In genomic region chr2:117263786-117264408, GRCm38 (mm10) we compare ENCODE assay signal across 9 mouse cellular contexts. TPM values are rescaled to one million over a fixed set of nuclear protein-coding genes. Genes with fewer than 3 reads are reported as not detected.
A peak's percentile ranks its signal among the peaks of the same experiment; 100 is the strongest.
DNase-seq lines count a peak whose midpoint lies in the region; ATAC-seq and TF ChIP-seq lines count a peak whose summit lies in the region.
"Had no signal": no experiment of that assay in that cellular context is flagged by ENCODE, and none has a peak within 500 bp of the region (broad histone marks: within the 10 kb centered on the region; RNA-seq: fewer than 3 reads in every experiment).

No protein-coding gene starts in this region.

- H3K4me3 ChIP-seq in ES-E14 (ENCODE audit: insufficient read depth in 1 of 2, low read depth in 1 of 2, low read length in 2 of 2, poor library complexity in 1 of 2, severe bottlenecking in 1 of 2) = no peak overlapping the region
- H3K4me3 ChIP-seq in lung, postnatal 0 days (ENCODE audit: low read depth, low read length) = no peak overlapping the region
- H3K4me3 ChIP-seq: limb, embryonic 12.5 days had no signal

- no peak for TF ChIP-seq POLR2A in brain, embryonic 14.5 days (IDR thresholded peaks at IDR 0.05; ENCODE audit: borderline replicate concordance, extremely low read depth, insufficient read depth, insufficient read length, poor library complexity, severe bottlenecking)

- no peak overlapping the region for H3K27ac ChIP-seq in ES-E14 (ENCODE audit: insufficient read depth, low read depth, low read length, poor library complexity, severe bottlenecking)
- no peak overlapping the region for H3K27ac ChIP-seq in lung, postnatal 0 days (ENCODE audit: low read length)
- H3K27ac ChIP-seq: limb, embryonic 12.5 days had no signal

- in situ Hi-C loops in ES-E14 (cut with MboI; ENCODE audit: low sequenced_read_pairs in 2 of 2, unreplicated experiment in 2 of 2) = loop anchor here in 1 of 2 experiments (25.0 kb wide), 1 partner anchor 173 kb away; no protein-coding TSS in a partner anchor

- H3K36me3 ChIP-seq in ES-E14 (ENCODE audit: control insufficient read depth, insufficient read depth, low read length, poor library complexity, severe bottlenecking) = peaks cover 12% of the 10 kb centered on the region
- peaks cover 8% of the 10 kb centered on the region; the same call in 1 of the 2 replicates for H3K36me3 ChIP-seq in lung, postnatal 0 days (ENCODE audit: insufficient read depth, low read length)

- no peak for TF ChIP-seq EP300 in lung, postnatal 0 days (IDR thresholded peaks at IDR 0.05)

- no peak overlapping the region for H3K9ac ChIP-seq in ES-E14 (ENCODE audit: insufficient read depth, low read depth, low read length, poor library complexity, severe bottlenecking)
- H3K9ac ChIP-seq in lung, postnatal 0 days (replicated peaks; ENCODE audit: low read depth) = no peak overlapping the region
- H3K9ac ChIP-seq: limb, embryonic 12.5 days had no signal

- peak; percentile 80 for ATAC-seq in erythroid progenitor cell, adult 5-6 weeks (replicated peaks; ENCODE audit: low FRiP score, poor library complexity, severe bottlenecking)
- peak; percentile 44; the same call in 1 of the 2 replicates for ATAC-seq in lung, postnatal 0 days

- intact Hi-C loops in heart, postnatal 14 days (cut with DNase I) = loop anchor here (2.0 kb wide), 1 partner anchor 175 kb away; no protein-coding TSS in a partner anchor

- H3K4me2 ChIP-seq in lung, postnatal 0 days (replicated peaks; ENCODE audit: low read depth, low read length) = no peak overlapping the region
- H3K4me2 ChIP-seq: limb, embryonic 12.5 days had no signal

- TF ChIP-seq CTCF in brain, embryonic 14.5 days (IDR thresholded peaks at IDR 0.05; ENCODE audit: borderline replicate concordance, extremely low read depth, insufficient read depth, insufficient read length) = peak; percentile 89
- TF ChIP-seq CTCF in lung, postnatal 0 days (IDR thresholded peaks at IDR 0.05) = peak; percentile 93

- no peaks in the 10 kb centered on the region for H3K4me1 ChIP-seq in ES-E14 (ENCODE audit: control insufficient read depth in 2 of 2, insufficient read depth in 2 of 2, low read length in 2 of 2, poor library complexity in 1 of 2)
- no peaks in the 10 kb centered on the region for H3K4me1 ChIP-seq in lung, postnatal 0 days (ENCODE audit: insufficient read depth, low read depth, low read length)
- H3K4me1 ChIP-seq: limb, embryonic 12.5 days had no signal

- H3K9me3 ChIP-seq in ES-E14 (ENCODE audit: control insufficient read depth, insufficient read depth, low read depth, low read length) = no peaks in the 10 kb centered on the region
- no peaks in the 10 kb centered on the region for H3K9me3 ChIP-seq in lung, postnatal 0 days (ENCODE audit: low read length)
- H3K9me3 ChIP-seq: limb, embryonic 12.5 days had no signal

- DNase-seq in ES-E14 (ENCODE audit: low read depth, low spot score) = peak; percentile 39
- peak; percentile 64 for DNase-seq in brain, embryonic 14.5 days (ENCODE audit: low read depth)
- DNase-seq in heart, postnatal 14 days = peak; percentile 71 to 72
- DNase-seq in large intestine, adult 2 months (ENCODE audit: low read depth, low spot score) = peak; percentile 8
- peak; percentile 51 for DNase-seq in lung, postnatal 0 days (ENCODE audit: low spot score)
- DNase-seq in retina, adult 2 months (ENCODE audit: low read depth, low spot score) = peak; percentile 23
- peak; percentile 85 for DNase-seq in thymus, postnatal 14 days

- H3K27me3 ChIP-seq in lung, postnatal 0 days (replicated peaks; ENCODE audit: insufficient read depth, low read length) = no peaks in the 10 kb centered on the region
- H3K27me3 ChIP-seq: limb, embryonic 12.5 days had no signal

- WGBS in large intestine, adult 2 months = 66% methylated on average over 11 of the region's 11 CpGs
- 64% methylated on average over 11 of the region's 11 CpGs for WGBS in lung, postnatal 0 days

TF ChIP-seq in ES-E14, 5 proteins besides CTCF, POLR2A, EP300 and RAD21:
- peak; percentile 8; the same call in 1 of the 2 replicates for TF ChIP-seq ZC3H11A (IDR thresholded peaks at IDR 0.05; ENCODE audit: borderline replicate concordance, low read depth, low read length)
- no peak for TF ChIP-seq ZNF384 (IDR thresholded peaks at IDR 0.05; ENCODE audit: low read depth, low read length)

RNA-seq across cellular contexts. Expression of gene Fam98b, which starts 14.4 kb away (rescaled TPM):
- total RNA-seq in ES-E14 (2012; rRNA removed) = 7.9 and 13.7 TPM in 2 replicates
- polyA plus RNA-seq in brain, embryonic 14.5 days (2012; rRNA removed) = 36.8 and 47.0 TPM in 2 replicates
- 5.8 and 15.1 TPM in 2 replicates for total RNA-seq in erythroid progenitor cell, adult 5-6 weeks (2015; ENCODE audit: low replicate concordance)
- 2.8 TPM in 1 of 2 replicates, not detected in the other for total RNA-seq in erythroid progenitor cell, adult 5-6 weeks (2017; ENCODE audit: low replicate concordance)
- total RNA-seq in heart, postnatal 14 days (2021) = 10 to 100 TPM; 20.1 to 20.7 TPM
- polyA plus RNA-seq in large intestine, adult 2 months (2012; rRNA removed) = 6.6 and 7.1 TPM in 2 replicates
- polyA plus RNA-seq in lung, postnatal 0 days (2015; fragmentation: Nextera tagmentation; extraction: Ambion mirVana) = 6.6 and 7.3 TPM in 2 replicates

Comparison
In these comparisons a context has a peak if more than half of its experiments do, and no peak if none do; other contexts are left out.
1. DNase-seq: peak in every context shown above with its lines; median percentile 85 in thymus, postnatal 14 days; 72 in heart, postnatal 14 days; 64 in brain, embryonic 14.5 days; 51 in lung, postnatal 0 days; 39 in ES-E14; 23 in retina, adult 2 months; 8 in large intestine, adult 2 months.